Mouse (Mus musculus): ENCODE results near the gene Ccdc137. TPM values are rescaled to one million over a fixed set of nuclear protein-coding genes. Genes with fewer than 3 reads are reported as not detected.
A peak's percentile ranks its signal among the peaks of the same experiment; 100 is the strongest.

Gene Ccdc137
- polyA plus RNA-seq, 1 experiment from 2014 or later = 19.9 TPM

DNA sequence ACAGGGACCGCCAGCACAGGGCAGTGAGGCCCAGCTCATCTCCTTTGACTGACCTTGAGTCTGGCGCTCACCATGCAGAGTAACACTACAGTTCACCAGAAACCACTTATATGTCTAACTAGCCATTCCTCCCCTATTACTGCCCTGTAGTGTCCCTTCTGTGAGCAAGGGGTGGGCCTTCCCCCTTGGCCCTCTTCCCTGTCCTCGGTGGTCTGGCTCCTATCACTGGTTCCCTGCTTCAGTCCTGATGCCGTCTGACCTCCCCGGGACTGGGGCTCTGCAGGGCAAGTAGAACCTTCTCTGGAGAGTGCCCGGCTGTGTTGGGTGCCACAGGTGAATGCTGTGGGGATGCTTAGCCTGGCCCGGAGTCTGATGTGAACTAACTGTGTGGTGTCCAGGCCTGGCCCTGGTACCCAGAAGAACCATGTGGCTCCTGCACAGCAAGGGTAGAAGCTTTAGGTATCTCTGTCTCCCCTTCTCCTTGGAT is 25.6 kb downstream of the Ccdc137 start:
- no peaks in the 10 kb centered on the region for H3K9me3 ChIP-seq (ENCODE audit: control insufficient read depth, low read length)
- H3K9ac ChIP-seq = peak overlapping the region; percentile 89; the same call in 1 of the 2 replicates
- H3K36me3 ChIP-seq (replicated peaks; ENCODE audit: control insufficient read depth, insufficient read depth) = peaks cover 83% of the 10 kb centered on the region
- no peaks in the 10 kb centered on the region for H3K27me3 ChIP-seq (ENCODE audit: control insufficient read depth, insufficient read depth, low read length)
- peak overlapping the region; percentile 91; the same call in 1 of the 2 replicates for H3K27ac ChIP-seq
- peaks cover 17% of the 10 kb centered on the region for H3K4me1 ChIP-seq (replicated peaks; ENCODE audit: control insufficient read depth, insufficient read depth, low read length)
- WGBS = 90% methylated on average over 7 of the region's 7 CpGs
- no peak for DNase-seq (ENCODE audit: low spot score)
- peak overlapping the region; percentile 92 for H3K4me2 ChIP-seq (replicated peaks)
- peak overlapping the region; percentile 85; the same call in 1 of the 2 replicates for H3K4me3 ChIP-seq (replicated peaks; ENCODE audit: low read length)
- ATAC-seq (ENCODE audit: low FRiP score) = no peak

DNA sequence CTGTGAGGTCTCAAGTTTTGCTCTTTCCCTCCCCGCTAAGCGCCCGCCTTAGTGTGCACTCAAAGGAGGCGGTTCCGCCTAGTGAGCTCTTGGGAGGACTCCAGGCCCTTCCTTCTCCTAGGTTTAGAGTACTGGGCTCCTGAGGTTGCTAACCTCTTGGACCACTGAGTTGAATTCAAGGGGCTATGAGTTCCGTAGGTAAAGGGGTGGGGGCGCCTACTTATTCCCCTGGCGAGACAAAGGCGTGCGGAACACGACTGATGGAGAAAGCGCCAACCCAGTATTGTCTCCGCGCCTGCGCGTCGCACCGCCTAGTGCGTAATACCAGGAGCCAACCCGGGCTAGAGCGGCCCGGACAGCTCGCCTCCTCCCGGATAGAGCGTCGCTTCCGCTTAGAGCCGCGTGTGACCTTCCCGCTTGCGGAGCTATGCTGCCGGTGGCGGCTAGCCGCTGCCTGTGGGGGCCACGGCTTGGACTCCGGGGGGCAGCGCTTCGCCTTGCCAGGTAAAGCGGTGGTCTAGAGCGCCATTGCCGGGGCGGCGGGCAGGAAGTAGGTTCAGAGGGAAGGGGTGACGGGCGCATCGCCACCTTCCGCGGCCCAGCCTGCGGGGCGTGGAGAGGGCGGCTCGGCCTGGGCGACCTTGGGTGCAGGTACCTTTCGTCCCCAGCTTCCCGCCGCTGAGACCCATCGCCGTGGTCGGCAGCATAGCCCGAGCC is 26.5 kb downstream of the Ccdc137 start, which contains the start of gene Mrpl12:
Mrpl12 (plus strand) TSS at position 349 of the 717 bp plus-strand sequence.
- Histone ChIP-seq H3K9me3 (ENCODE audit: control insufficient read depth, low read length) (no peaks in the 10 kb centered on the region), H3K4me2 (replicated peaks) (peak within 1 kb of the TSS; percentile 92), H3K27me3 (ENCODE audit: control insufficient read depth, insufficient read depth, low read length) (no peaks in the 10 kb centered on the region), H3K27ac (peak within 1 kb of the TSS; percentile 91), H3K4me1 (replicated peaks; ENCODE audit: control insufficient read depth, insufficient read depth, low read length) (peaks cover 17% of the 10 kb centered on the region), H3K4me3 (replicated peaks; ENCODE audit: low read length) (peak within 1 kb of the TSS; percentile 85), H3K36me3 (replicated peaks; ENCODE audit: control insufficient read depth, insufficient read depth) (peaks cover 80% of the 10 kb centered on the region), H3K9ac (peak within 1 kb of the TSS; percentile 89)
- DNase-seq (ENCODE audit: low spot score) (peak; percentile 95), ATAC-seq (ENCODE audit: low FRiP score) (peak; percentile 96)
- WGBS = under 1% methylated on average over 60 of the region's 60 CpGs

DNA sequence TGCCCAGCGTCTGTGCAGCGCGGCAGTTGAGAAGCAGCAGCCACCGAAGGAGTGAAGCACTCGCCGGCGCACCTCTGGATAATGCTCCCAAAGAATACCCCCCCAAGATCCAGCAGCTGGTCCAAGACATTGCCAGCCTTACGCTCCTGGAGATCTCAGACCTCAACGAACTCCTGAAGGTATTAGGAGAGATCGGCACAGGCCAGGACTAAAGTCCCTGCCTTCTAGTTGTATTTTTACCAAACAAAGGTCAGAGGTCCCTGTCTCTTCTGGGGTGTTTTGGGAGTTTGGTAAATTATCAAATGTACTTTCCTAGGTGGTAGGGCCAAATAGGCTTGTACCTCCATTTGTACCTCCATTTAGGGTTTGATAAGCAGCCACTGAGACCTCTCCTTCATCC is 27.3 kb downstream of the Ccdc137 start:
- no peak for ATAC-seq (ENCODE audit: low FRiP score)
- 10% methylated on average over 10 of the region's 10 CpGs for WGBS
- no peak for DNase-seq (ENCODE audit: low spot score)
- Histone ChIP-seq H3K27ac (0 out of 2 replicates have a peak overlapping the region, but pooled peaks have one; percentile 91), H3K4me2 (replicated peaks) (peak overlapping the region; percentile 92), H3K27me3 (ENCODE audit: control insufficient read depth, insufficient read depth, low read length) (no peaks in the 10 kb centered on the region), H3K9ac (peak overlapping the region; percentile 89), H3K9me3 (ENCODE audit: control insufficient read depth, low read length) (no peaks in the 10 kb centered on the region), H3K4me1 (replicated peaks; ENCODE audit: control insufficient read depth, insufficient read depth, low read length) (peaks cover 17% of the 10 kb centered on the region), H3K36me3 (replicated peaks; ENCODE audit: control insufficient read depth, insufficient read depth) (peaks cover 78% of the 10 kb centered on the region), H3K4me3 (replicated peaks; ENCODE audit: low read length) (peak overlapping the region; percentile 85)

DNA sequence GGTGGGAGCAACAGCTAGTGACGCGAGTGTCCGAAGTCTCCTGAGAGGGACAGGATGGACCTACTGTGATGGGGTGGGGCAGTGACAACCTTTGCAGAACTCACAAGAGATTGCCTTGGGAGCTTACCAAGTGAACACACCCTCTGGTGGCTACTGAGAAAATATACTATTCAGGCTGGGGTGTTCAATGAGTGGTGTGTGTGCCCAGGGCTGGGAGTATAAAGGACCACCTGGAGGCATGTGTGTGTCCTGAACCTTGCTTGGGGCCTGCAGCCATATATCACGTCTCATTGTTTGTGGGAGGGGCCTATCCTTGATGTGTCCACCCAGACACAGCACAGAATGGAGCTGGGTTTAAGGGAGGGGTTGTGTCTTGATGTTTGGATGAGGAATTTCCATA is 30.6 kb downstream of the Ccdc137 start:
- Histone ChIP-seq H3K4me2 (replicated peaks) (no peak overlapping the region), H3K9ac (no peak overlapping the region), H3K27me3 (ENCODE audit: control insufficient read depth, insufficient read depth, low read length) (no peaks in the 10 kb centered on the region), H3K27ac (no peak overlapping the region), H3K9me3 (ENCODE audit: control insufficient read depth, low read length) (no peaks in the 10 kb centered on the region), H3K4me1 (replicated peaks; ENCODE audit: control insufficient read depth, insufficient read depth, low read length) (peaks cover 41% of the 10 kb centered on the region), H3K4me3 (replicated peaks; ENCODE audit: low read length) (no peak overlapping the region), H3K36me3 (replicated peaks; ENCODE audit: control insufficient read depth, insufficient read depth) (peaks cover 47% of the 10 kb centered on the region)
- 87% methylated on average over 4 of the region's 4 CpGs for WGBS
- DNase-seq (ENCODE audit: low spot score) (no peak), ATAC-seq (ENCODE audit: low FRiP score) (no peak)

- H3K27ac ChIP-seq = no peak overlapping the region
Observed at GRCm38 (mm10) chr11:120489054-120489761, 31.3 kb downstream of the Ccdc137 start.

DNA sequence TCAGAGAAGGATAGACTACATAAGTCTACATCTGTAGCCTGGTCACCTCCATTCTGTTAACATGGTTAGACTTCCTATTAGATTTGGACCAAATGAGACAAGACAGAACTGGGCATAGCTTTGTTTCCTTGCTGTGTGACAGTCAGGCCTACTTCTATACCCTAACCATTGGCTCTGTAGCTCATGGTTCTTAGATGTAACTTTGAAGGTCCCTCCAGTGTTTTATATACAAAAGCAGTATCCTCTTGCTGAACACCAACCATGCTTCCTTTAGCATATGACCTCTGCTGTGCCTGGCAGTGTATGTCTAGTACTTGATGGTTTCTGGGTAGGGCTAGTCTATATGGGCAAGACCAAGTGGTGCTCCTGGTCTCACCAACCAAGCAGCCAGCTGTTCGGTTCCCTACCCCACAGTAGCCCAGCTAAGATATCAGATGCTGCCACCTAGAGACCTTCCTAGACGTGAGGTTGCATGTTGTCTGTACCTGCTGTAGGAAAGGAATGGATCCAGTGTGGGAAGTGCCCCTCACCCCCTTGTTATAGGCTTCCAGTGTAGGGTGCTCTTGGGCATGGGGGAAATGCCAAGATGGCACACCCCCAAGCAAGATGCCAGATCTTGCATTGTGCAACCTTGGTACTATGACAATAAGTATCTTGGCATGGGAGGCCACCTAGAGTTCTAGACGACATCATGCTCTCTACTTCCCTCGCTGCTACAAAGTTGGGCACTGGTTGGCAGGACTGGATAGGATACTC is 32.6 kb downstream of the Ccdc137 start:
- no peak for DNase-seq (ENCODE audit: low spot score)

More at GRCm38 (mm10) chr11:120489054-120489761, 31.3 kb downstream of the Ccdc137 start:
- Histone ChIP-seq H3K4me3 (replicated peaks; ENCODE audit: low read length) (no peak overlapping the region), H3K4me2 (replicated peaks) (no peak overlapping the region), H3K9me3 (ENCODE audit: control insufficient read depth, low read length) (no peaks in the 10 kb centered on the region), H3K4me1 (replicated peaks; ENCODE audit: control insufficient read depth, insufficient read depth, low read length) (peaks cover 39% of the 10 kb centered on the region), H3K9ac (no peak overlapping the region), H3K27me3 (ENCODE audit: control insufficient read depth, insufficient read depth, low read length) (no peaks in the 10 kb centered on the region), H3K36me3 (replicated peaks; ENCODE audit: control insufficient read depth, insufficient read depth) (peaks cover 47% of the 10 kb centered on the region)
- DNase-seq (ENCODE audit: low spot score) (peak; percentile 81), ATAC-seq (ENCODE audit: low FRiP score) (no peak)
- WGBS = 69% methylated on average over 4 of the region's 4 CpGs

DNA sequence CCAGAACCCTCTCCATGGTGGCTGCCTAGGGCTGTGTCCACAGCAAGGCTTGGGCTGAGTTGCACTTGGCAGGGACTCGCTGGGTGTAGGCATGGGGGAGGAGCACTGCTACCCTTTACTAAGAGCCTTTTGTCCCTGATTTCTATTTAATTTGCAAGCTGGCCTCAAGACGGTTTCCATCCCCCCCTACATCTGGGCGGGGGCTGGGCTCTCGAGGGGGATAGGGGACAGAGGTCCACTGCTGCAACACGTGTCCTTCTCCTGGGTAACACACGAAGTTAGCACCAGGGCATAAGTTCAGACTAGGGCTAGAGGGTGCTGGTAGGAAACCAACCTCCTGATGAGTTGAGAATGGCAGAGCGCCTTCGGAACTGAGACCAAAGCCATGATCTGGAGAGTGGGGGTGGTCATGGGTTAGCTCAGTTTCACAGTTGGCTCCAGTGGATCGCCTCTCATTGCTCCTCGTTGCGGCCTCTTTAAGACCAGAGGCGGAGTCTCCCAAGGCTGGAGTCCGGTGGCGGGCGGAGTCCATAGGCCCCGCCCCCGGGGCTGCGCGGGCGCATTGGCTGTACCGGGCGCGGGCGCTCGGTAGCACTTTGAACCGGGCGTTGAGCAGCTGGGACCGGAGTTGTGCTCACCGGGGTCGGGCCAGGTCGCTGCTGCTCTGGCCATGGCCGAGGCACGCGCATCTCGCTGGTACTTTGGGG is 33.6 kb downstream of the Ccdc137 start, which contains the start of gene Slc25a10:
Slc25a10 (plus strand) TSS at position 524 of the 707 bp plus-strand sequence.
- peak within 1 kb of the TSS; percentile 72 for H3K27ac ChIP-seq
- peaks cover 59% of the 10 kb centered on the region for H3K36me3 ChIP-seq (replicated peaks; ENCODE audit: control insufficient read depth, insufficient read depth)
- DNase-seq (ENCODE audit: low spot score) (peak; percentile 89), ATAC-seq (ENCODE audit: low FRiP score) (peak; percentile 86)
- no peaks in the 10 kb centered on the region for H3K9me3 ChIP-seq (ENCODE audit: control insufficient read depth, low read length)
- H3K9ac ChIP-seq = peak within 1 kb of the TSS; percentile 75
- peak within 1 kb of the TSS; percentile 86 for H3K4me2 ChIP-seq (replicated peaks)
- no peaks in the 10 kb centered on the region for H3K27me3 ChIP-seq (ENCODE audit: control insufficient read depth, insufficient read depth, low read length)
- H3K4me1 ChIP-seq (replicated peaks; ENCODE audit: control insufficient read depth, insufficient read depth, low read length) = peaks cover 28% of the 10 kb centered on the region
- under 1% methylated on average over 35 of the region's 35 CpGs for WGBS
- H3K4me3 ChIP-seq (replicated peaks; ENCODE audit: low read length) = peak within 1 kb of the TSS; percentile 77

More for the DNA sequence above, 32.6 kb downstream of the Ccdc137 start:
- 34% methylated on average over 4 of the region's 4 CpGs for WGBS
- no peak overlapping the region for H3K9ac ChIP-seq
- no peak overlapping the region for H3K4me3 ChIP-seq (replicated peaks; ENCODE audit: low read length)
- H3K27ac ChIP-seq = no peak overlapping the region
- ATAC-seq (ENCODE audit: low FRiP score) = no peak
- no peaks in the 10 kb centered on the region for H3K9me3 ChIP-seq (ENCODE audit: control insufficient read depth, low read length)
- H3K27me3 ChIP-seq (ENCODE audit: control insufficient read depth, insufficient read depth, low read length) = no peaks in the 10 kb centered on the region
- H3K4me1 ChIP-seq (replicated peaks; ENCODE audit: control insufficient read depth, insufficient read depth, low read length) = peaks cover 34% of the 10 kb centered on the region
- peak overlapping the region; percentile 86; the same call in 1 of the 2 replicates for H3K4me2 ChIP-seq (replicated peaks)
- H3K36me3 ChIP-seq (replicated peaks; ENCODE audit: control insufficient read depth, insufficient read depth) = peaks cover 59% of the 10 kb centered on the region

GRCm38 (mm10) chr11:120492024-120492877 is 34.3 kb downstream of the Ccdc137 start:
- WGBS = under 1% methylated on average over 48 of the region's 48 CpGs
- peak overlapping the region; percentile 75 for H3K9ac ChIP-seq
- peak overlapping the region; percentile 77 for H3K4me3 ChIP-seq (replicated peaks; ENCODE audit: low read length)
- DNase-seq (ENCODE audit: low spot score) (peak; percentile 50), ATAC-seq (ENCODE audit: low FRiP score) (peak; percentile 49)
- H3K27ac ChIP-seq = peak overlapping the region; percentile 72
- H3K4me2 ChIP-seq (replicated peaks) = peak overlapping the region; percentile 86
- no peaks in the 10 kb centered on the region for H3K9me3 ChIP-seq (ENCODE audit: control insufficient read depth, low read length)
- no peaks in the 10 kb centered on the region for H3K27me3 ChIP-seq (ENCODE audit: control insufficient read depth, insufficient read depth, low read length)
- H3K4me1 ChIP-seq (replicated peaks; ENCODE audit: control insufficient read depth, insufficient read depth, low read length) = peaks cover 28% of the 10 kb centered on the region
- peaks cover 59% of the 10 kb centered on the region for H3K36me3 ChIP-seq (replicated peaks; ENCODE audit: control insufficient read depth, insufficient read depth)

Data from hindbrain, embryonic 14.5 days (tissue).